Mouse (Mus musculus) cerebellum, adult 2 months (tissue): Measurements from ENCODE around the gene Foxd1.

ENCODE experiments used
- CTCF ChIP-seq: fragments of 200-500 bp; IDR thresholded peaks from 2 replicates; pipeline ENCODE4 v1.5.1; 2011; ENCODE audit warnings: low read depth, mild to moderate bottlenecking, control low read depth, low read length, moderate library complexity, borderline replicate concordance; ENCODE audit not compliant: insufficient read depth
- POLR2A ChIP-seq: fragments of 200-500 bp; IDR thresholded peaks from 2 replicates; pipeline ENCODE4 v1.6.1; 2011; ENCODE audit warnings: low read length, control low read depth, borderline replicate concordance; ENCODE audit not compliant: insufficient read depth

GRCm38 (mm10) chr13:98349491-98349890, 4.6 kb upstream of the Foxd1 start:
- TF ChIP-seq POLR2A (no peak), CTCF (no peak)
